In the genomic region with DNA sequence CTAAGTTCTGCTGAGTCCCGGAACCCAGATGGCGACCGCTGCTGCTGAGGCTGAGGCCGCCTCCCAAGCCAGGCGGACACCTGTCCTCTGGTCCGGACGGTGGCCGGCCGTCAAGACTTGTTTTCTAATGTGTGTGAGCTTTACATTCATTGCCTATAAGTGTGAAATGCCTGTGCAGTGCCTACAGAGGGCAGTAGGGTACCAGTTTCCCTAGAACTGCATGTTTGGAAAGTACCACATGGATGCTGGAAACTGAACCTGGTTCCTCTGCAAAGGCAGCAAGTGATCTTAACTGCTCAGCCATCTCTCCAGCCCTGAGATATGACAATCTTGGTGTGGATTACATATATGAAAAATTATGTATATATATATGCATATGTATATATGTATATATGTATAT, we compare ENCODE assay signal across 22 mouse cellular contexts.
DNase-seq lines count a peak whose midpoint lies in the region; ATAC-seq and TF ChIP-seq lines count a peak whose summit lies in the region.
"Had no signal": no experiment of that assay in that cellular context is flagged by ENCODE, and none has a peak within 500 bp of the region (broad histone marks: within the 10 kb centered on the region; RNA-seq: fewer than 3 reads in every experiment).

No protein-coding gene starts in this region.

- no peaks in the 10 kb centered on the region for H3K9me3 ChIP-seq in forebrain, postnatal 0 days (ENCODE audit: low read length)
- H3K9me3 ChIP-seq in forebrain, embryonic 12.5 days: no peaks in the 10 kb centered on the region
- no peaks in the 10 kb centered on the region for H3K9me3 ChIP-seq in lung, embryonic 14.5 days (ENCODE audit: low read depth, low read length)
- no peaks in the 10 kb centered on the region for H3K9me3 ChIP-seq in neural tube, embryonic 15.5 days (replicated peaks)
- H3K9me3 ChIP-seq: embryonic facial prominence, embryonic 10.5 days; forebrain, embryonic 13.5 days; hindbrain, embryonic 13.5 days; midbrain, embryonic 15.5 days had no signal

- H3K4me2 ChIP-seq in forebrain, postnatal 0 days (ENCODE audit: low read depth): no peak overlapping the region
- no peak overlapping the region for H3K4me2 ChIP-seq in forebrain, embryonic 12.5 days
- no peak overlapping the region for H3K4me2 ChIP-seq in lung, embryonic 14.5 days
- H3K4me2 ChIP-seq in neural tube, embryonic 15.5 days: no peak overlapping the region
- H3K4me2 ChIP-seq: forebrain, embryonic 13.5 days; heart, embryonic 11.5 days; hindbrain, embryonic 13.5 days; midbrain, embryonic 15.5 days had no signal

- no peaks in the 10 kb centered on the region for H3K27me3 ChIP-seq in forebrain, postnatal 0 days (ENCODE audit: insufficient read depth, low read length)
- no peaks in the 10 kb centered on the region for H3K27me3 ChIP-seq in forebrain, embryonic 12.5 days
- H3K27me3 ChIP-seq in lung, embryonic 14.5 days (ENCODE audit: insufficient read depth, low read length): no peaks in the 10 kb centered on the region
- H3K27me3 ChIP-seq in neural tube, embryonic 15.5 days (replicated peaks): no peaks in the 10 kb centered on the region
- H3K27me3 ChIP-seq: forebrain, embryonic 13.5 days; hindbrain, embryonic 13.5 days; megakaryocyte, embryonic 14.5 days; midbrain, embryonic 15.5 days had no signal

- H3K4me1 ChIP-seq in forebrain, postnatal 0 days (ENCODE audit: insufficient read depth): no peaks in the 10 kb centered on the region
- H3K4me1 ChIP-seq in forebrain, embryonic 12.5 days: no peaks in the 10 kb centered on the region
- H3K4me1 ChIP-seq in lung, embryonic 14.5 days (ENCODE audit: insufficient read depth): no peaks in the 10 kb centered on the region
- H3K4me1 ChIP-seq in cortical plate, adult 2 months (ENCODE audit: control insufficient read depth, insufficient read depth, low read length): no peaks in the 10 kb centered on the region; the same call in 1 of the 2 replicates
- no peaks in the 10 kb centered on the region for H3K4me1 ChIP-seq in neural tube, embryonic 15.5 days
- H3K4me1 ChIP-seq: embryonic facial prominence, embryonic 10.5 days; forebrain, embryonic 13.5 days; hindbrain, embryonic 13.5 days; megakaryocyte, embryonic 14.5 days; midbrain, embryonic 15.5 days had no signal

- no peak overlapping the region for H3K9ac ChIP-seq in forebrain, postnatal 0 days
- no peak overlapping the region for H3K9ac ChIP-seq in forebrain, embryonic 12.5 days
- no peak overlapping the region for H3K9ac ChIP-seq in lung, embryonic 14.5 days
- H3K9ac ChIP-seq in neural tube, embryonic 15.5 days (replicated peaks): no peak overlapping the region
- H3K9ac ChIP-seq: forebrain, embryonic 13.5 days; hindbrain, embryonic 13.5 days; midbrain, embryonic 15.5 days had no signal

- TF ChIP-seq POLR2A in cortical plate, adult 2 months (IDR thresholded peaks at IDR 0.05; ENCODE audit: extremely low read depth, insufficient read depth, low read length): no peak

- H3K4me3 ChIP-seq in forebrain, postnatal 0 days (ENCODE audit: low read depth, low read length): no peak overlapping the region
- H3K4me3 ChIP-seq in forebrain, embryonic 12.5 days (replicated peaks): no peak overlapping the region
- H3K4me3 ChIP-seq in lung, embryonic 14.5 days (ENCODE audit: low read depth, low read length): no peak overlapping the region
- no peak overlapping the region for H3K4me3 ChIP-seq in cortical plate, adult 2 months (ENCODE audit: insufficient read depth, low read length)
- no peak overlapping the region for H3K4me3 ChIP-seq in neural tube, embryonic 15.5 days (replicated peaks)
- H3K4me3 ChIP-seq: embryonic facial prominence, embryonic 10.5 days; forebrain, embryonic 13.5 days; hindbrain, embryonic 13.5 days; megakaryocyte, embryonic 14.5 days; midbrain, embryonic 15.5 days had no signal

- TF ChIP-seq CTCF in forebrain, postnatal 0 days (IDR thresholded peaks at IDR 0.05; ENCODE audit: low read depth): peak; percentile 38; the same call in 1 of the 2 replicates
- TF ChIP-seq CTCF in lung, embryonic 14.5 days (IDR thresholded peaks at IDR 0.05; ENCODE audit: low read depth): peak; percentile 14; the same call in 1 of the 2 replicates
- TF ChIP-seq CTCF in cortical plate, adult 2 months (IDR thresholded peaks at IDR 0.05; ENCODE audit: extremely low read depth, insufficient read depth, low read length): 0 out of 2 replicates have a peak, but pooled peaks have one; percentile 11

- H3K36me3 ChIP-seq in forebrain, postnatal 0 days (ENCODE audit: insufficient read depth): no peaks in the 10 kb centered on the region
- H3K36me3 ChIP-seq in forebrain, embryonic 12.5 days (replicated peaks): no peaks in the 10 kb centered on the region
- no peaks in the 10 kb centered on the region for H3K36me3 ChIP-seq in lung, embryonic 14.5 days (ENCODE audit: insufficient read depth)
- no peaks in the 10 kb centered on the region for H3K36me3 ChIP-seq in neural tube, embryonic 15.5 days
- H3K36me3 ChIP-seq: embryonic facial prominence, embryonic 10.5 days; hindbrain, embryonic 13.5 days; midbrain, embryonic 15.5 days had no signal

- 95% methylated on average over 9 of the region's 9 CpGs for WGBS in forebrain, postnatal 0 days
- WGBS in forebrain, embryonic 12.5 days: 91% methylated on average over 9 of the region's 9 CpGs
- 95% methylated on average over 8 of the region's 9 CpGs for WGBS in lung, embryonic 14.5 days
- whole genome bisulfite sequencing in neural tube, embryonic 15.5 days: 95% methylated on average over 9 of the region's 9 CpGs

- no peak for ATAC-seq in forebrain, postnatal 0 days
- ATAC-seq in forebrain, embryonic 12.5 days (ENCODE audit: low FRiP score): no peak
- ATAC-seq in lung, embryonic 14.5 days (ENCODE audit: insufficient read depth): no peak
- no peak for ATAC-seq in neural tube, embryonic 15.5 days (ENCODE audit: low FRiP score)
- ATAC-seq: forebrain, embryonic 13.5 days; midbrain, embryonic 15.5 days had no signal

- DNase-seq in forebrain, postnatal 0 days: no peak
- no peak for DNase-seq in lung, embryonic 14.5 days
- no peak for DNase-seq in lung, postnatal 36 days
- DNase-seq in ES-CJ7 (ENCODE audit: low read depth, low spot score): peak; percentile 68
- no peak for DNase-seq in gastrocnemius, adult 18-20 months (ENCODE audit: low spot score)
- DNase-seq: cerebellum, adult 2 months; heart, postnatal 14 days; kidney, adult 11 months; kidney, postnatal 10 days; liver; lung, postnatal 14 days; right cerebral cortex, adult 18-20 months; thymus, postnatal 36 days had no signal

- no peak overlapping the region for H3K27ac ChIP-seq in forebrain, postnatal 0 days (ENCODE audit: low read depth, low read length)
- H3K27ac ChIP-seq in forebrain, embryonic 12.5 days: no peak overlapping the region
- no peak overlapping the region for H3K27ac ChIP-seq in lung, embryonic 14.5 days (ENCODE audit: low read depth)
- no peak overlapping the region for H3K27ac ChIP-seq in cortical plate, adult 2 months (ENCODE audit: insufficient read depth, low read length)
- H3K27ac ChIP-seq in neural tube, embryonic 15.5 days (replicated peaks): no peak overlapping the region
- H3K27ac ChIP-seq: embryonic facial prominence, embryonic 10.5 days; forebrain, embryonic 13.5 days; hindbrain, embryonic 13.5 days; midbrain, embryonic 15.5 days had no signal
